Mouse (Mus musculus) embryonic fibroblast, embryonic 13.5 days (primary cell): ENCODE measurements at regions not wholly inside any gene's neighbourhood (a gene's known extent, or its start where the extent isn't known, plus 50 kb on each side); places are given as distances from the start of the nearest gene placed in this dataset.

Experiments
- H3K27ac ChIP-seq: 2 replicates; pipeline ENCODE4 v1.5.1; 2012; ENCODE audit warnings: low read length, control low read depth, inconsistent platforms; ENCODE audit not compliant: insufficient read depth
- H3K4me1 ChIP-seq: 2 replicates; pipeline ENCODE4 v1.6.1; 2011; ENCODE audit warnings: low read length; ENCODE audit not compliant: control insufficient read depth, insufficient read depth
- H3K4me3 ChIP-seq: 2 replicates; pipeline ENCODE4 v1.5.1; 2011; ENCODE audit warnings: mild to moderate bottlenecking, control low read depth, low read length; ENCODE audit not compliant: insufficient read depth
- CTCF ChIP-seq: IDR thresholded peaks from 2 replicates; pipeline ENCODE4 v1.5.1; 2011; ENCODE audit warnings: mild to moderate bottlenecking, control low read depth, low read length, moderate library complexity, borderline replicate concordance; ENCODE audit not compliant: insufficient read depth
- POLR2A ChIP-seq: IDR thresholded peaks from 2 replicates; pipeline ENCODE4 v1.6.1; 2011; ENCODE audit warnings: low read depth, mild to moderate bottlenecking, control low read depth, low read length, moderate library complexity

DNA sequence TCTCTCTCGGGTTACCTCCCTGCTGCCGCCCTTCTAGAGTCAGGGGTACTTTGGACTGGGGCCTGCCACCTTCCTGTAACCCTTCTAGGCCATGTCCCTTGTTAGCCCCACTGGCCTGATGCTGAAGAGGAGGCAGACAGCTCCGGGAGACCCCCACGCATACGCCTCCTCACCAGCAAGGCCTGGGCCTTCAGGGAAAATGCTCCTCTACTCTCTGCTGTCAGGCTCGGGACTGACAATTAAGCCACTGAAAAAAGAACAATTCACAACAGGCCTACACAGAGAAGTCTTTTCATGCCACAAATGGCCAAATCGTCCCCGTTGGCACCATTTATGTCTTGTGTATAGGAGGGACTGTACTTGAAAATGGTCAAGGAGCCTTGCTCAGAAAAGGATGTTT, 161.9 kb upstream of the Topaz1 start:
- no peak overlapping the region for H3K4me3 ChIP-seq

DNA sequence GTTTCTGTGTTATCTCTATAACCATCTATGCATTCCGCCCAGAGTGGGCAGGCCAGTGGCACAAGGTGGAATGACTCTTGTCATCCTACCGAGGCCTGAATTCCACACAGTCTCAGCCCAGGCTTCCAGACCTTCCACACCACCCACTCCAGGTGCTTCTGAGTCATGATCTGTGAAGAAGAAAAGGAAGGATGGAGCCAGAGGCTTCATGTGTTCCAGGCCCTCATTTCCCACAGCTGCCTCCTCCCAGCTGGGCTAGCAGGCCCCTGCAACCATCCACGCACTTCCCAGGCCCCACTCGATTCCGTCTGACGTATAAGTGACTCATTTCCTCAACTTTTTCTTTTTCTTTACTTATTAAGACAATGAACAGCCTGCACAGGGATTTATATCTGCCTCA, 160.7 kb upstream of the Topaz1 start:
- TF ChIP-seq CTCF (no peak), POLR2A (no peak)
- Histone ChIP-seq H3K4me1 (no peaks in the 10 kb centered on the region), H3K4me3 (no peak overlapping the region), H3K27ac (no peak overlapping the region)

More for the DNA sequence above, 161.9 kb upstream of the Topaz1 start:
- Histone ChIP-seq H3K4me1 (no peaks in the 10 kb centered on the region), H3K27ac (no peak overlapping the region)
- TF ChIP-seq POLR2A: no peak
- no peak for TF ChIP-seq CTCF

DNA sequence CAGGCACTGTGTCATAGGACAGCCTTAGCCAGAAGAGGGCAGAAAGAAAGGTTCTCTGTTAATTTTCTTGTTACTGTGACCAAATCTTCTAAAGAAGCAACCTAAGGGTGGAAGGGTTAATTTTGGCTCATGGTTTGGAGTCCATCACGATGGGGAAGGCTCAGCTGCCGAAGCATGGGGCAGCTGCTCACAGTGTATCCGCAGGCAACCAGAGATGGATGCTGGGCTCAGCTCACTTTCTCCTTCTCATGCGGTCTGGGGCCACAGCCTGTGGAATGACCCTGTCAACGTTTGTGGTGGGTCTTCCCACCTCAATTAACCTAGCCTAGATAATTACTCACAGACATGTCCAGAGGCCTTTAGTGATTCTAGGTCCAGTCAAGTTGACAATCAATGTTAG, 160.2 kb upstream of the Topaz1 start:
- Histone ChIP-seq H3K4me1 (no peaks in the 10 kb centered on the region), H3K27ac (no peak overlapping the region), H3K4me3 (no peak overlapping the region)
- TF ChIP-seq POLR2A (no peak), CTCF (no peak)

GRCm38 (mm10) chr9:122588246-122588645, 158.9 kb upstream of the Topaz1 start:
- no peak overlapping the region for H3K4me3 ChIP-seq
- TF ChIP-seq POLR2A (no peak), CTCF (no peak)

DNA sequence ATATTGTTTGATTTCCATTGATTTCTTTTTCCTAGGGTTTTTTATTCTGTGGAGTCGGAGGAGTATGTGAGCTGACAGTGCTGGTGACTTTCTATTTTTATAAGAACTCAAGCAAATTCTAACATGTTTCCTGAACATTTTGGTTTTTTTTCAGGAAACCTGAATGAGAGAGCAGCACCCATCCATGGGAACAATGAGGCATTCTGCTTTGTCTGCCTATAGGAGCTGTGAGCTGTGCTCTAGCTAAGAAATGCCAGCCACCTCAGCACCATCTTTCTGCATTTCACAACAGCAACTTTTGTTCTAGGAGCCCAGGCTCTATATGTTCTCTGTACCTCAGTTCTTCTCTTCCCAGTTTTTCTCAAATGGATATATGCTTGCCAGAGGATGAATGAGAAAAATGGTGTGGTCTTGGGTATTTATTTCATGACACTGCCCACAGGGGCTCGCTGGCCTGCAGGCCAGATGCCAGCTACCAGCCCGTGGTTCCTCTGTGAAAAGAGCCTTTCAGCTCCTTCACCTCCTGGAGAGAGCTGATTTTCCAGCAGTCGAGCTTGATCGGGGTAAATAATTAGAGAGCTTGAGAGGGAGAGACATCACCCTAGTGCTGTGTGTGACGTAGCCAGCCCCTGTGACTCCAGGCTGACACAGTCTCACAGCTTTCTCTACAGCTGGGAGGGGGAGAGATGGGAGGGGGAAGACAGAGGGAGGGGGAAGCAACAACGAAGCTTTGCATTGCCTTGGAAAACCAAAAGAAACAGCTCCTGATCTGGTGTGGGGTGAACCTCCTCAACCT, 154.1 kb upstream of the Topaz1 start:
- Histone ChIP-seq H3K4me1 (no peaks in the 10 kb centered on the region), H3K4me3 (no peak overlapping the region), H3K27ac (no peak overlapping the region)
- TF ChIP-seq POLR2A (no peak), CTCF (no peak)

More at GRCm38 (mm10) chr9:122588246-122588645, 158.9 kb upstream of the Topaz1 start:
- no peak overlapping the region for H3K27ac ChIP-seq
- no peaks in the 10 kb centered on the region for H3K4me1 ChIP-seq

GRCm38 (mm10) chr9:122595120-122595943, 151.8 kb upstream of the Topaz1 start:
- H3K27ac ChIP-seq: no peak overlapping the region
- H3K4me1 ChIP-seq: no peaks in the 10 kb centered on the region
- no peak overlapping the region for H3K4me3 ChIP-seq
- TF ChIP-seq CTCF: no peak

DNA sequence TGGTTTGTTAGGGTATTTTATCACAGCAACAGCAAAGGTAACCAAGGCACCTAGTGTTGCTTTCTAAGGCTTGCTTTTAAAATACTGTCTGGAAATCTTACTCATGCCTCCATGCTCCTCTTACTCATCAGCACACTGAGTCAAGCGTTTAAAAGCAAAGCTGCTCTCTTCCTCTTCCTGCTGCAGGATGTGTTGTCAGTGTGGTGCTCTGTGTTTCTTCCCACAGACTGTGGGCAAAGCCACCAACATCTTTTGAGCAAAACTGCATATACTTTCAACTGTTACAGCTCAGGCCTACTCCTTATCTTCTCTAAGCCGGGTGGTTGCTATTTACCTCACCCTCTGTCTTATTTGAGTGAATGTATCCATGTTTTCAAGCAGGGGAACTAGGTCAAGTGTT, 144.0 kb upstream of the Topaz1 start:
- Histone ChIP-seq H3K27ac (no peak overlapping the region), H3K4me1 (peaks cover 2% of the 10 kb centered on the region; the same call in 1 of the 2 replicates), H3K4me3 (no peak overlapping the region)
- TF ChIP-seq POLR2A (no peak), CTCF (no peak)

- H3K4me1 ChIP-seq: no peaks in the 10 kb centered on the region
- H3K4me3 ChIP-seq: no peak overlapping the region
- TF ChIP-seq CTCF: no peak
- TF ChIP-seq POLR2A: no peak
- no peak overlapping the region for H3K27ac ChIP-seq
Measured at GRCm38 (mm10) chr9:122609616-122610015, 137.5 kb upstream of the Topaz1 start.

DNA sequence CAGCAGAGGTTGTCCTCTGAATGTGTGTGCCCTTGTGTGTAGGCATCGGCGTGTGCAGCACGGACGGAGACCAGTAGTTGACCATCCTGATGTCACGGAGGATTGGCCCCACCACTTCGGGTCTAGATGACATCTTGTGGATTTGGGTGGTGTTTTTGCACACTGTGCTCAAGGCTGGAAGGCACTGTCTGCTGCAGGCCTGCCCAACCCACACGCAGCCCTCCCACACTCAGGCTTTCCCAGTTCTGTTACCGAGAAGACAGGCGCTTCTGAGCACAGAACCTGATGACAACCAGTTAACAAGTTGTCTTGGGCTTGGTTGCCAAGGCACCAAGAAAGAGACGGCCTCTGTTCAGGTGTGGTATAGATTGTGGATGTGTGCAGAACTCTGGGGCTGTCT, 136.2 kb upstream of the Topaz1 start:
- Histone ChIP-seq H3K27ac (no peak overlapping the region), H3K4me1 (no peaks in the 10 kb centered on the region), H3K4me3 (no peak overlapping the region)
- TF ChIP-seq POLR2A (no peak), CTCF (no peak)
